Mouse (Mus musculus) cortical plate, adult 2 months (tissue): ENCODE data around the gene Trhr2.

Experiments used
- CTCF ChIP-seq: fragments of 200-500 bp; IDR thresholded peaks from 2 replicates; pipeline ENCODE4 v1.5.1; 2011; ENCODE audit warnings: mild to moderate bottlenecking, control low read depth, low read length; ENCODE audit not compliant: insufficient read depth; ENCODE audit errors: extremely low read depth
- POLR2A ChIP-seq: fragments of 200-500 bp; IDR thresholded peaks from 2 replicates; pipeline ENCODE4 v1.6.1; 2011; ENCODE audit warnings: mild to moderate bottlenecking, low read length, control low read depth; ENCODE audit not compliant: insufficient read depth; ENCODE audit errors: extremely low read depth

DNA sequence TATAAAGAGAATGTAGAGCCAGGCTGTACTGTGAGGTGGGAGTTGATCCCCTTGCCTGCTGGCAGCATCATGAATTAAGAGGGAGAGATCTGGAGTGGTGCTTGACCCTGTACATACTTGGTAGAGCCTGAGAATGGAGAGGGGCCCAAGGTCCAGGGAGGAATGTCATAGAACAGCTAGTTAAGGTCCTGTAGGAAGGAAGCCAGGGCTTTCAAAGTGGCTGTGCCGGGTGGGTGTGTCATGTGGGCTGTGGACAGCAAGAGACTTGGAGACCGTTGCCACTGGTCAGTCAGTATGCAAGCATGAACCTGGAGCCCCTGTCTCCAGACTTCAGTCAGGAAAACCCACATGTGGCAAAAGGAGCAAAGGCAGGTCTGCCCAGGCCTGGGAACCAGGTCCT, 35.4 kb downstream of the Trhr2 start:
- TF ChIP-seq CTCF (no peak), POLR2A (no peak)
